Mouse (Mus musculus): ENCODE data around the gene Arhgap17.

Gene Arhgap17

DNA sequence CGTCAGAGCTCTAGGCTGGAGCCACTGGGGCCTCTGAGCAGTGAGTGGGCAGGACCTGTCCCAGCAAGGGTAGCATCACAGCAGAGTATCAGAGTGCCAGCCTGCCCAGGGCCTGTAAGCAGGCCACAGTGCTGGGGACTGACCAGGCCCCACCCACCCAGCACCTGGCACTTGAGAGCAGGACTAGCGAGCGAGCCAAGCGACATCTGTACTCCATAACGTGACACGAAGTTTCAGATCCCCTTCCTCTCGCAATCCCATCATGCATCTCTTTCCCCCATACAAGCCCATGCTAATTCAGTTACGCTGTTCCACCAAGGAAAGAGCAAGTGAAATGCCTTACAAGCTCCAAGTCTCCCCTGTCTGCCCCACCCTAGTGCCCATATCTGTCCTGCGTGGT is 39.2 kb downstream of the Arhgap17 start:
- no peak for TF ChIP-seq GATA4 (IDR thresholded peaks at IDR 0.05; ENCODE audit: insufficient replicate concordance, low read length)

DNA sequence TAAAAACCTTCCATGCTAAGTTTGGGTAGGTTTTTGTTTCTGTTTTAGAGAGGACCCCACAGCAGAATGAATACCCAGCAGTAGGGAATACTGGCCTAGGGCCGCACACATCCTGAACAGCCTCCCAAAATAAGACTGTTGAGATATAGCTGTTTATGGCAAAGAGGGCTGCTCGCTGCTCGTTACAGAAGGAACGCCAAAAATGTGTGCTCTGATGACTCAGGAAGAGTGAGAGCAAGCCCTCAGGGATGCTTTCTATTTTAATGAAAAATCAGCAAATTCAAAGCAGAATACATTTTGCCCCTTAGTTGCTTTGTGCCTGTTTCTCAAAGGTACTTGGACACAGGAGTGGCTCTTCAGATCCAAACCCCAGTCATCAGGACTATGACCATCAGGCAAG is 41.8 kb downstream of the Arhgap17 start:
- no peak for TF ChIP-seq GATA4 (IDR thresholded peaks at IDR 0.05; ENCODE audit: insufficient replicate concordance, low read length)

DNA sequence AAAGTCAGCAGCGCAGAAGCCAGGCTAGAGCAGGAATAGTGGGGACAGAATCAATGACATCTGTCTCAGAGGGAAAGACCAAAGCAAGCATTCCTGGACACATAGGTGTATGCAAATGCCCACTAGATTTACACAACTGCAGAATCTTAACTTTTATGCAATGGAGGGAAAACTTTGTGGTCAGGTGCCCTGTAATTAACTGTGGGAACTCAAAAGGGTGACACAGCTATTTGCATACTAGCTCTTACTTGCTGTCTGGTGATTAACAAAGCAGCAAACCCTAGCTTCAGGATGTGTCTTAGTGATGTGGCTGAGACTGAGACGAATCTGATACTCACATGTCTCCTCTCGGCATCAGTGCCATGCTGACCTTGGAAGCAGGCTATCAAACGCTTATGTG is 42.8 kb downstream of the Arhgap17 start:
- no peak for TF ChIP-seq GATA4 (IDR thresholded peaks at IDR 0.05; ENCODE audit: insufficient replicate concordance, low read length)

DNA sequence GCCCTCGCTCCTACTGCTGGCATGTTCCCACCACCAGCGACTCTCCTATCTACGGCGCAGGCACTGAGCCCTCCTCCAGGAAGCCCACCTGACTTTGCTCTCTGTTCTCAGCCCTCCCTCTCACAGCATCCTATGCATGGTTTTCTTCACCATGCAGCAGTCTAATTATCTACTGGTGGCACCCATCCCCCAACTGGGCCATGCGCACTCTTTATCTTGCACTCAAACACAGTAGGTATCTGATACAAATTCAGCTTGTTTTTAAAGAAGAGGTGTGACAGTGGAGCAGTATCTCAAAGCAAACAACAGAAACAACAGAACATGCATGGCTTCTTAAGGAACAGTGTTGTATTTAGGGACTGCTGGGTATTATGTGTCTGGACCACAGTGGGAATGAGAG is 43.7 kb downstream of the Arhgap17 start:
- TF ChIP-seq GATA4 (IDR thresholded peaks at IDR 0.05; ENCODE audit: insufficient replicate concordance, low read length), result no peak

DNA sequence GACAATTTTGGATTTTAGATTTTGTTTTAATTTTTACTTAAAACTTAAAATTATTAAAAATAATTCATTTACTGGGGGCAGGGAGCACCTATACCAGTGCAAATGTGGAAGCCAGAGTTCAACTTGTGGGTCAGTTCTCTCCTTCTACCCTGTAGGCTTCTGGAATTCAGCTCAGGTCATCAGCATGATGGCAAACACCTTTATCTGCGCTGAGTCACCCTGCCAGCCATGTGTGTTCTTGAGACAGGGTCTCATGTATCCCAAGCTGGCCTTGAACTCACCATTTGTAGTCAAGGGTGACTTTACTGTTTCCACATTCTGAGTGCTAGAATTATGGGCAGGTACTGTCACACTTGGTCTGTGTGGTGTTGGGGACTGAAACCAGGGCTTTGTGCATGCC is 45.6 kb downstream of the Arhgap17 start:
- no peak for TF ChIP-seq GATA4 (IDR thresholded peaks at IDR 0.05; ENCODE audit: insufficient replicate concordance, low read length)

DNA sequence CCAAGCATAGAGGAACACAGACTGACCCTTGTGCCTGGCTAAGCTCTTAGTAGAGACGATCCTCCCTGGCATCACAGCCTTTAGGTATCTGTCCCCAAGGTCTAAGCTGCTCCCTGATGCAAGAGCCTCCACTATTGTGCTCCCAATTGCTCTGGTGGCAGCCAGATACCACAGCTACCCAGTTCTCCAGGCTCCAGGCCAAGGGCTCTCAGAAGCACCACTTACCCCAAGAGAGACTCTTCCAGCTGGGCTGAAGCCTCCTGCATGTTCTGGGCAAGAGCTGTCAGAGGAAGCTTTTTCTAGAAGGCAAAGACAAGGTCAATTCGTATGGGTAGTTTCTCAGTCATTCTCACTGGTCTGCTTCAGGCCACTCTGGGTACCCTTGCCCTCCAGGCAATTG is 46.3 kb downstream of the Arhgap17 start:
- TF ChIP-seq GATA4 (IDR thresholded peaks at IDR 0.05; ENCODE audit: insufficient replicate concordance, low read length), result no peak

DNA sequence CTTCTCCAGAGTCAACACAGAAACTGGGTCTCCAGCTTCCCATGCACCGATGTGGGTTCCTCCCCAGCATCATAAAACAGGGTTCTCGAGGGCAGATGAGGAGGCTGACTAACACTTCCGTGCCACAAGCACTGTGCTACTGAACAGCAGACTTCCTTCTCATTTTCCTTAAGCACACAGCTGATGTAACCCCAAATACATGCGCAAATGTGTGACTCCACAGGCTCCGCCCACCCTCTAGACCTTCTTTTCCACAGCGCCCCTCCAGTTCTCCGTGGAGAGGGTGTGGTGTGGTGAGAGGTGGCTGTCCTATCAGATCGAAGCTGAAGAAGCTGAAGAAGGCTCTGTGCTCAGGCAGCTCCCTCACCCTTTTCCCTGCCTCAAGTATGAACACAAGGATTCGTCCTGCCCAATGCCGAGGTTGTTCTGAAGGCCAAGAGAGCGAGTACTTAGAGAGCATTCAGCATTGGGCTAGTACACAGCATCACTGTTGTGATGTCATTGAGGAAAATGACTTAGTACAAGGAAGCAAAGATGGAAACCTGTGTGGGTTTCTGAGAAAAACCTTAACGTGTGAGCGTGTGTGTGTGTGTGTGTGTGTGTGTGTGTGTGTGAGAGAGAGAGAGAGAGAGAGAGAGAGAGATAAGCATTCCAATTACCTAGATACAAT is 47.1 kb downstream of the Arhgap17 start:
- no peak for TF ChIP-seq GATA4 (IDR thresholded peaks at IDR 0.05; ENCODE audit: insufficient replicate concordance, low read length)

DNA sequence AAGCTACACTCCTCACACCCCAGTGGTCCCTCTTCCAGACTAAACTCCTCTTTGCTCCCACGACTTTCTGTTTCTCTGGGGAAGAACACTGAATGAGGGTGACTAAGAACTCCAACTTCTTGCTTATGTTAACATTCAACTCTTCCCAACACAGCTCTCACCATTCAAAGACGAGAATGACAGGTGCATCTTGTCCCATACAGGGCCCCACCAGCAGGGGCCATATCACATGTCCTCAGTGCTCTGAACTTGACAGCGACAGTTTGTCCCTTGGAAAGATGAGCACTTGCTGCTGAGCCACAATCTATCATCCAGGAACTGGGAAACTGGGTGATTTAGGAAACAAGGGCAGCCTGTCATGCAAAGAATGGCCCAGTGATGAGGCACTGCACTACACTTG is 57.0 kb downstream of the Arhgap17 start:
- TF ChIP-seq GATA4 (IDR thresholded peaks at IDR 0.05; ENCODE audit: insufficient replicate concordance, low read length), result no peak

DNA sequence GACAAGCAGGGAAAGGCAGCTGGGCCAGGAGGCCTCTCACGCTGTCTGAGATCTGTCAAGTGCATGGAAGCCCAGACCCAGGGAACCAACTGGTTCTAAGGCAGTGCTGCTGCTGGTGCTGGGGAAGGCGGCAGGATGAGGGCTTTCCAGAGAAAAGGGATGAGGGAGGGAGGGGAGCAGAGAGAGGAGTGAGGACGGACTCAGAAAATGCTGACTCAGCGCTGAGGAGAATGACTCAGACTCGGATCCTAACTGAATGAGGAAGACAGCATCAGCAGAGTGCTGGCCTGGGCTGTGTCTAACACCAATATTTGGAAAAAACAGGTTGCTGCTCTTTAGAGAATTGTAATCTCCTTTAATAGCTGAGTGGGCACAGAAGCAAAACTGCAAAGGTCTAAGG is 57.9 kb downstream of the Arhgap17 start:
- TF ChIP-seq GATA4 (IDR thresholded peaks at IDR 0.05; ENCODE audit: insufficient replicate concordance, low read length), result no peak

DNA sequence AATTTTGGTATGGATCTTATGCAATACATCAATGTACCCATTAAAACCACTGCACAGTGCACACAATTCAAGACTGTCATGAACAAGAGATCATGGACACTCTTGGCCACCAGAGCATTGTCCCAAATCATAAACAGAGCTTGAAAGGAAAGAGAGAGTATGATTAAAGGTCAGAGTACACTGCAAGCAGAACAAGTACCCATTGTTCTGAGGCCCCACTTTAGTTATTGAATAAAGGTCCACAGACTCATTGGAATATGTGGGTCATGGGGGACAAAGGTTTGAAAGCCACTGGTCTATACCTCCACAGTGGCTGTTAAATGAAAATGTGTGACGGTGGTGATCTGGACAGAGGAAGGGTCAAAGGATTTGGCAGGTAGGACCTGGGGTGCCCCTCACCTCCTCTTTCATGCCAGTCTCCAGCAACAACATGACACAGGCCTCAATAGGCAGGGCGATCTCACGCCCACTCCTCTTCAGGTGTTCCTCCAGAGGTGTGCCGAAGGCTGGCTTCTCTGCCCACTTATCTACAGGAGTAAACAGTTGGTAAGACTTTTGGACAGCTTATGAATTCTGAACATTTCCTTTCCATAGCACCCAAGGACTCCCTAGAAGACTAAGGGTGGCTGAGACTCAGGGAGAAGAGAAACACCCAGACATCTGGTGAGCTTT is 61.7 kb downstream of the Arhgap17 start:
- TF ChIP-seq GATA4 (IDR thresholded peaks at IDR 0.05; ENCODE audit: insufficient replicate concordance, low read length), result no peak

DNA sequence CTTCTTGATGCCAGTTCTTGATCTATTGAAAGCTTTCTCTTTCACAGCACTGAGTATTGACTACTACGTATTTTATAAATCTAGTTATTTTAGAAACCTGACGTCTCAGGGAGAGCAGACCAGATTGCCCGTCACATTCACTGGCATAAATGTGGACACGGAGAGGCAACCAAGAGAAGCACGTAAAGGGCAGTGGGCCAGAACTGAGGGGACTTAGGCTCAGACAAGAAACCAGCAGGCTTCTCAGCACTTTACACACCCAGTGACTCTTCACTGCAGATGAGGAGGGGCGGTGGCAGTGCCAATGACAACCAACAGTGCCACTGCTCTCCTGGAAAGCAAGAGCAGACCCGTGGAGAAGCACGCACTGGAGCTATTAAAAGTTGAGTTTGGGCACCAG is 62.5 kb downstream of the Arhgap17 start:
- no peak for TF ChIP-seq GATA4 (IDR thresholded peaks at IDR 0.05; ENCODE audit: insufficient replicate concordance, low read length)

DNA sequence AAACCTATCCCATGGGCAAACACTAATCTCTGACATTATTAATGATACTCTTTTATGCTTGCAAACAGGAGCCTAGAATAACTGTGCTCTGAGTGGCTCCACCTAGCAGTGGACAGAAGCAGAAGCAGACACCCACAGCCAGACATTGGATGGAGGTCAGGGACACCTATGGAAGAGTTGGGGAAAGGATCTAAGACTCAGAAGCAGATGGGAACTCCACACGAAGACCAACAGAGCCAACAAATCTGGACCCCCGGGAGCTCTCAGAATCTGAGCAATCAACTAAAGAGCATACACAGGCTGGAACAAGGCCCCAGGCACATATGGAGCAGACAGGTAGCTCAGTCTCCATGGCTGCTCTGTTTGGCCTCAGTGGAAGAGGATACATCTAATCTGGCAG is 64.3 kb downstream of the Arhgap17 start:
- TF ChIP-seq GATA4 (IDR thresholded peaks at IDR 0.05; ENCODE audit: insufficient replicate concordance, low read length), result no peak

DNA sequence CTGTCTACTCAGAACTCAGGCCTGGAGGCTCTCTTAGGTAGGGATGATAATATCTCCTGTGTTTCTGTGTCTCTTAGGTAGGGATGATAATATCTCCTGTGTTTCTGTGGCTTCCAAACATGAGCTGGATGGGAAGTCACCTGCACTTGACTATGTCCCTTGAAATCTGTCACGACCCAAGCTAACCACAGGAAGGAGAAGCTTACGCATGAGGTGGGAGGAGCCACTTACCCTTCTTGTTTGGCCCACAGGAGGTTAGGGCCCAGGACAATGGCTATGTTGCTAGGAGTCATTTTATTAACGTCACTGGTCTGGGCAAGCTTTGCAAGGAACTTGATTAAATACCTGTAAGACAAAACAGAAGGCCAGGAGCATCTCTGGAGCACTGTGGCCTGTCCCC is 69.5 kb downstream of the Arhgap17 start:
- no peak for TF ChIP-seq GATA4 (IDR thresholded peaks at IDR 0.05; ENCODE audit: insufficient replicate concordance, low read length)

DNA sequence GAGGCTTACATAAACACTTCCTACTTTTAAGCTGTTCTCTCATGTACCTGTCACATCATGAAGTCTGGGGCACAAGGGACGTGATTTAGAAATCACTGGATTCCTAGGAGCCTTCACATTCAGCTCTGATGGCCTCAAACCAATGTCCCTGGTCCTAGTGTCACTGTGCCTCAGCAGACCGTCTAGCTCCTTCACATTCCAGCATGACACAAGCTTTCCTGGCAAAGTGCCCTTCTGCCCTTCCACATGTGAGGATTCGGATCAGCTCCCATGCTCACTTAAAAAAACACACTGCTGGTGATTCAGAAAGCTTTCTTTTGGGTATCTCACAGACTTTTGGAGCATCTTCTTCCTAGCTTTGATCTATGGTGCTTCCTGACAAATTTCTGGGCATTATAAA is 71.5 kb downstream of the Arhgap17 start:
- TF ChIP-seq GATA4 (IDR thresholded peaks at IDR 0.05; ENCODE audit: insufficient replicate concordance, low read length), result no peak

DNA sequence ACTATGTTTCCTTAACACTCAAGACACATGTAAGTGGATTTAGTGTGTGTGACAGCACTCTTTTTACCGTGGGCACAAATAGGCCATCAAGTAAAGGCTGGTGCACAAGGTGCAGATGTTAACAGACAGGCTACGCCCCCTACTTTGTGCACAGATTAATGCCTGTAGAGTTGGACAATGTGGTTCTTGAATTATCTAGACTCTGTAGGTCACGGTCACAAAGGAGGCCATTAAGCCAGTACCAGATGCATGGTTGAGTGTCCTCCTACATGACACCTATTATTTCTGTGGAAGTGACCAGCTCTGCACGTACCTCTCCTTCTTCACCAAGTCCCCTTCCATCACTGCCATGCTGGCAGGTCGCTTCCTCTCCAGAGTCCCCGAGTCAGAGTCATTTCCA is 73.6 kb downstream of the Arhgap17 start:
- no peak for TF ChIP-seq GATA4 (IDR thresholded peaks at IDR 0.05; ENCODE audit: insufficient replicate concordance, low read length)

DNA sequence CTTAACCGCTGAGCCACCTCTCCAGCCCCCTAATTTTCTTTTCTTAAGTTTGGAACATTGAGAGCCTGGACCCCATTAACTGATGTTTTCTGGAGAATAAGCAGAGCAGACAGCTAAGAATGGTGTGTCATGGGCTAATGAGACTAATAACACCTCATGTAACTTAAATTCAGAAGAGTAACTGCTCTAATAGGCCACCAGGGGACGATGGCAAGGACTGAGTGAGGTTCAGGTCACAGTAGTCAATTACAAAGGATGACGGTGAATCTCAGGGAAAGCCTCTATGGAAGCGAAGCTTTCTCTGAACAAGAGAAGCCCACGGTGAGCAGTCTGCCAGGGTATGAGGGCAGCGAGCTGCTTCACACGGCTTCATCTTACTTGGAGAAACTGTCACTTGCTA is 74.3 kb downstream of the Arhgap17 start:
- TF ChIP-seq GATA4 (IDR thresholded peaks at IDR 0.05; ENCODE audit: insufficient replicate concordance, low read length), result no peak

DNA sequence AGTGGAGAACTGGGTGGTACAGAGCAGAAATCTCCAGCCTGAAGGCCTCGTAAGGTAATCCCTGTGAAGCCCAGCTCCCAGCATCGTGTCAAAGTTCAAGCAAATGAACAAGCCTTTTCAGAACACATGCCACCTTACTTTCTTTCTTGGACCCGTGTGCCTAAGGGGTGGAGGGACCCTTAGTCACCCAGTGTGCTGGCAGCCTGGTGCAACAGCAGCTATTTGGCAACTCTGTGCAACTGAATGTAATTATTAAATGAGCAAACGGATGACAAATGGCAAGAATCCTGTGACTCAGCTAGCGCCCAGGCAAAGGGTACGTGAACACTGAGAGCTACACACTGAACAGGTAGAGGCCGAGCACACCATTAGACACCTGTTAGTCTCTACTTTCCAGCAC is 75.8 kb downstream of the Arhgap17 start:
- TF ChIP-seq GATA4 (IDR thresholded peaks at IDR 0.05; ENCODE audit: insufficient replicate concordance, low read length), result no peak
